Mouse (Mus musculus): ENCODE results near the gene Map3k13. TPM values are rescaled to one million over a fixed set of nuclear protein-coding genes. Genes with fewer than 3 reads are reported as not detected.
"Not testable (repeated sequence)": the region's sequence is repeated elsewhere in the genome, so short reads cannot be mapped to it uniquely, and the experiment has no call there.

Gene Map3k13
- total RNA-seq, 1 experiment = 0.36 TPM

- DNase-seq (ENCODE audit: low read depth, low spot score) = no peak
- no peak for TF ChIP-seq CHD2 (IDR thresholded peaks at IDR 0.05; ENCODE audit: low read depth, low read length)
- in situ Hi-C loops (cut with MboI; ENCODE audit: low sequenced_read_pairs in 2 of 2, unreplicated experiment in 2 of 2) = no loop called here
- H3K4me3 ChIP-seq (ENCODE audit: insufficient read depth in 1 of 2, low read depth in 1 of 2, low read length in 2 of 2, poor library complexity in 1 of 2, severe bottlenecking in 1 of 2) = peak overlapping the region; percentile 63 to 82
- H3K27ac ChIP-seq (ENCODE audit: insufficient read depth, low read depth, low read length, poor library complexity, severe bottlenecking) = no peak overlapping the region
- peaks cover 0 to 2% of the 10 kb centered on the region in 2 experiments; a peak in 1 of 4 replicates for H3K4me1 ChIP-seq (ENCODE audit: control insufficient read depth in 2 of 2, insufficient read depth in 2 of 2, low read length in 2 of 2, poor library complexity in 1 of 2)
- peak overlapping the region; percentile 85 for H3K9ac ChIP-seq (ENCODE audit: insufficient read depth, low read depth, low read length, poor library complexity, severe bottlenecking)
- no peaks in the 10 kb centered on the region for H3K36me3 ChIP-seq (ENCODE audit: control insufficient read depth, insufficient read depth, low read length, poor library complexity, severe bottlenecking)
- H3K9me3 ChIP-seq (ENCODE audit: control insufficient read depth, insufficient read depth, low read depth, low read length) = no peaks in the 10 kb centered on the region
These were observed 525 bp downstream of the Map3k13 start for GRCm38 (mm10) chr16:21794697-21795045.

- Histone ChIP-seq H3K9ac (ENCODE audit: insufficient read depth, low read depth, low read length, poor library complexity, severe bottlenecking) (no peak overlapping the region), H3K27ac (ENCODE audit: insufficient read depth, low read depth, low read length, poor library complexity, severe bottlenecking) (no peak overlapping the region), H3K4me1 (ENCODE audit: control insufficient read depth in 2 of 2, insufficient read depth in 2 of 2, low read length in 2 of 2, poor library complexity in 1 of 2) (peaks cover 0 to 2% of the 10 kb centered on the region in 2 experiments; a peak in 1 of 4 replicates), H3K36me3 (ENCODE audit: control insufficient read depth, insufficient read depth, low read length, poor library complexity, severe bottlenecking) (no peaks in the 10 kb centered on the region), H3K4me3 (ENCODE audit: insufficient read depth in 1 of 2, low read depth in 1 of 2, low read length in 2 of 2, poor library complexity in 1 of 2, severe bottlenecking in 1 of 2) (peak overlapping the region in 1 of 2 experiments; percentile 63; a peak in 2 of 4 replicates), H3K9me3 (ENCODE audit: control insufficient read depth, insufficient read depth, low read depth, low read length) (no peaks in the 10 kb centered on the region)
- no peak for DNase-seq (ENCODE audit: low read depth, low spot score)
- in situ Hi-C loops (cut with MboI; ENCODE audit: low sequenced_read_pairs in 2 of 2, unreplicated experiment in 2 of 2) = no loop called here
- TF ChIP-seq CHD2 (IDR thresholded peaks at IDR 0.05; ENCODE audit: low read depth, low read length) (no peak), ZC3H11A (IDR thresholded peaks at IDR 0.05; ENCODE audit: borderline replicate concordance, low read depth, low read length) (no peak), MAFK (IDR thresholded peaks at IDR 0.05; ENCODE audit: insufficient read depth, low read depth, low read length) (0 out of 2 replicates have a peak, but pooled peaks have one; percentile 23), HCFC1 (IDR thresholded peaks at IDR 0.05; ENCODE audit: borderline replicate concordance, insufficient read depth, low read length) (no peak), ZNF384 (IDR thresholded peaks at IDR 0.05; ENCODE audit: low read depth, low read length) (no peak)
These were observed 925 bp downstream of the Map3k13 start for GRCm38 (mm10) chr16:21795071-21795470.

- Histone ChIP-seq H3K36me3 (ENCODE audit: control insufficient read depth, insufficient read depth, low read length, poor library complexity, severe bottlenecking) (peaks cover 2% of the 10 kb centered on the region), H3K9ac (ENCODE audit: insufficient read depth, low read depth, low read length, poor library complexity, severe bottlenecking) (no peak overlapping the region), H3K4me3 (ENCODE audit: insufficient read depth in 1 of 2, low read depth in 1 of 2, low read length in 2 of 2, poor library complexity in 1 of 2, severe bottlenecking in 1 of 2) (no peak overlapping the region), H3K9me3 (ENCODE audit: control insufficient read depth, insufficient read depth, low read depth, low read length) (no peaks in the 10 kb centered on the region), H3K4me1 (ENCODE audit: control insufficient read depth in 2 of 2, insufficient read depth in 2 of 2, low read length in 2 of 2, poor library complexity in 1 of 2) (0 out of 4 replicates have a peak, but pooled peaks cover 0 to 1% of the 10 kb centered on the region in 2 experiments), H3K27ac (ENCODE audit: insufficient read depth, low read depth, low read length, poor library complexity, severe bottlenecking) (no peak overlapping the region)
- in situ Hi-C loops (cut with MboI; ENCODE audit: low sequenced_read_pairs in 2 of 2, unreplicated experiment in 2 of 2) = no loop called here
- DNase-seq (ENCODE audit: low read depth, low spot score) = no peak
- TF ChIP-seq MAFK (IDR thresholded peaks at IDR 0.05; ENCODE audit: insufficient read depth, low read depth, low read length) (no peak), ZNF384 (IDR thresholded peaks at IDR 0.05; ENCODE audit: low read depth, low read length) (no peak), ZC3H11A (IDR thresholded peaks at IDR 0.05; ENCODE audit: borderline replicate concordance, low read depth, low read length) (no peak), HCFC1 (IDR thresholded peaks at IDR 0.05; ENCODE audit: borderline replicate concordance, insufficient read depth, low read length) (no peak)
These were observed 10.1 kb downstream of the Map3k13 start for GRCm38 (mm10) chr16:21804258-21804657.

GRCm38 (mm10) chr16:21806892-21807291, 12.7 kb downstream of the Map3k13 start:
- H3K4me3 ChIP-seq (ENCODE audit: insufficient read depth in 1 of 2, low read depth in 1 of 2, low read length in 2 of 2, poor library complexity in 1 of 2, severe bottlenecking in 1 of 2) = no peak overlapping the region
- H3K27ac ChIP-seq (ENCODE audit: insufficient read depth, low read depth, low read length, poor library complexity, severe bottlenecking) = no peak overlapping the region
- H3K9me3 ChIP-seq (ENCODE audit: control insufficient read depth, insufficient read depth, low read depth, low read length) = no peaks in the 10 kb centered on the region
- no peak for TF ChIP-seq ZNF384 (IDR thresholded peaks at IDR 0.05; ENCODE audit: low read depth, low read length)
- no peak for TF ChIP-seq CHD2 (IDR thresholded peaks at IDR 0.05; ENCODE audit: low read depth, low read length)
- TF ChIP-seq MAFK (IDR thresholded peaks at IDR 0.05; ENCODE audit: insufficient read depth, low read depth, low read length) = no peak
- TF ChIP-seq ZC3H11A (IDR thresholded peaks at IDR 0.05; ENCODE audit: borderline replicate concordance, low read depth, low read length) = no peak
- no peak for TF ChIP-seq HCFC1 (IDR thresholded peaks at IDR 0.05; ENCODE audit: borderline replicate concordance, insufficient read depth, low read length)
- DNase-seq (ENCODE audit: low read depth, low spot score) = no peak
- in situ Hi-C loops (cut with MboI; ENCODE audit: low sequenced_read_pairs in 2 of 2, unreplicated experiment in 2 of 2) = no loop called here
- peaks cover 2% of the 10 kb centered on the region for H3K36me3 ChIP-seq (ENCODE audit: control insufficient read depth, insufficient read depth, low read length, poor library complexity, severe bottlenecking)
- H3K4me1 ChIP-seq (ENCODE audit: control insufficient read depth in 2 of 2, insufficient read depth in 2 of 2, low read length in 2 of 2, poor library complexity in 1 of 2) = 0 out of 4 replicates have a peak, but pooled peaks cover 0 to 1% of the 10 kb centered on the region in 2 experiments
- H3K9ac ChIP-seq (ENCODE audit: insufficient read depth, low read depth, low read length, poor library complexity, severe bottlenecking) = no peak overlapping the region

- H3K4me3 ChIP-seq (ENCODE audit: insufficient read depth in 1 of 2, low read depth in 1 of 2, low read length in 2 of 2, poor library complexity in 1 of 2, severe bottlenecking in 1 of 2); H3K4me1 ChIP-seq (ENCODE audit: control insufficient read depth in 2 of 2, insufficient read depth in 2 of 2, low read length in 2 of 2, poor library complexity in 1 of 2); H3K9ac ChIP-seq (ENCODE audit: insufficient read depth, low read depth, low read length, poor library complexity, severe bottlenecking); H3K9me3 ChIP-seq (ENCODE audit: control insufficient read depth, insufficient read depth, low read depth, low read length); H3K36me3 ChIP-seq (ENCODE audit: control insufficient read depth, insufficient read depth, low read length, poor library complexity, severe bottlenecking); in situ Hi-C loops (cut with MboI; ENCODE audit: low sequenced_read_pairs in 2 of 2, unreplicated experiment in 2 of 2): not testable (repeated sequence)
- DNase-seq (ENCODE audit: low read depth, low spot score) = peak; percentile 70
- peak overlapping the region; percentile 85 for H3K27ac ChIP-seq (ENCODE audit: insufficient read depth, low read depth, low read length, poor library complexity, severe bottlenecking)
These were observed 13.6 kb downstream of the Map3k13 start for GRCm38 (mm10) chr16:21807786-21808185.
